Mouse (Mus musculus) lung, postnatal 4 days (tissue): ENCODE data around the gene Pum1.
A peak's percentile ranks its signal among the peaks of the same experiment; 100 is the strongest.

ENCODE experiments used
- DNase-seq, 2 experiments: peaks; one replicate each; pipeline ENCODE4 v3.0.0; 2021

The Pum1 gene

GRCm38 (mm10) chr4:130819806-130820205 is 156.7 kb downstream of the Pum1 start:
- no peak for DNase-seq

- DNase-seq = no peak
Measured at GRCm38 (mm10) chr4:130820594-130821255, 157.6 kb downstream of the Pum1 start.

- DNase-seq = peak; percentile 31 to 57
Measured at GRCm38 (mm10) chr4:130828851-130829673, 165.9 kb downstream of the Pum1 start.
